Mouse (Mus musculus) hematopoietic stem cell, adult 5-6 weeks (primary cell): ENCODE data around the gene Traf1. TPM values are rescaled to one million over a fixed set of nuclear protein-coding genes. Genes with fewer than 3 reads are reported as not detected.

Experiments used
- ATAC-seq, 2 experiments: fragments of 125-278 bp in 1 of 2; replicated peaks in 1 of 2; 2 replicates each; pipeline ENCODE4 v1.8.0; 2016 to 2017; ENCODE audit warnings: inconsistent platforms in 2 of 2, mild to moderate bottlenecking in 2 of 2, moderate number of reproducible peaks in 2 of 2, low read depth in 1 of 2, moderate TSS enrichment in 1 of 2; ENCODE audit not compliant: low FRiP score in 2 of 2, poor library complexity in 2 of 2, severe bottlenecking in 2 of 2, insufficient read depth in 1 of 2, low TSS enrichment in 1 of 2
- total RNA-seq: library from RNA; stranded (forward); fragments of 172-1452, 232-1000 nt; gene quantifications from 2 replicates; pipeline ENCODE4 v1.2.3, GENCODE M21; 2017

The Traf1 gene
- total RNA-seq, 1 experiment from 2014 or later = 11.3 TPM

DNA sequence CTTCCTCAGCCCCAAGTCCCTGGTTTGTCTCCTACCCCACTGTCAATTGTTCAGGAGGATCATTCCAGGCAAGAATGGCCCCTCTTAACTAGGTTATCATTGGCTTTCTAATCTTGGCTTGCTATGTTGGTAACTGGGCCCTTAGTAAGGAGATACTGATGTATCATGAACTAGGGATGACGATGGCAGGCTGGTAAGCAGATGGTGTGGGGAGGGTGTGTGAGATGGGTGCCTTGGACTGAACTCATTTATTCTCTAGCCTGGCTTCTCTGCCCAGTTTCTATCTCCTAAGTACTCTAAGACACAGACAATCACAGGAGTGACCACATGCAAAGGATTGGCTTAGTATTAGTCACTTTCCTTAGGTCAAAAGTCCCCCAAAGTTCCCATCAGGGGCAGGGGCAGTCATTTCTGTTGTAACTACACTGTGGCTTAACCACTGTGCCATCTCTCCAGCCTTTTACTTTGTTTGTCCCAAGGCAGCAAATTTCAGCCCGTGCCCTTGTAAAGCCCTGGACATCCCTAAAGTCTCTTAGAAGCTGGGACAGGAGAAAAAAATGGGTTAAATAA, 7.9 kb downstream of the Traf1 start:
- ATAC-seq = no peak

DNA sequence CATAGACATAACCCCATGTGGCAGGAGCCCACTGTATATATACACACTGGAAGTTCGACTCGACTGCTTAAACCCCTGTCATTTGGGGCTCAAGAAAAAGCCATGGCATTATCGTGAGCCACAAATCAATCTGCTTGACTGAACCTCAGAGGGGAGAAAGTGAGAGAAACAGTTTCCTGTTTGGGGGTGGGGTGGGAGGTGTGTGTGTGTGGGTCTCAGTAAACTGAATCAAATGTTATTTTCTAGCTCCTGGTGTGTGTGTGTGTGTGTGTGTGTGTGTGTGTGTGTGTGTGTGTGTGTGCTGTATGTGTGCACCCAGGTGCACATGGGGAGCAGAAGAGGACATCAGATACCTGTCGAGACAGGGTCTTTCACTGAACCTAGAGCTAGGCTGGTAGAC, 8.6 kb downstream of the Traf1 start:
- no peak for ATAC-seq

DNA sequence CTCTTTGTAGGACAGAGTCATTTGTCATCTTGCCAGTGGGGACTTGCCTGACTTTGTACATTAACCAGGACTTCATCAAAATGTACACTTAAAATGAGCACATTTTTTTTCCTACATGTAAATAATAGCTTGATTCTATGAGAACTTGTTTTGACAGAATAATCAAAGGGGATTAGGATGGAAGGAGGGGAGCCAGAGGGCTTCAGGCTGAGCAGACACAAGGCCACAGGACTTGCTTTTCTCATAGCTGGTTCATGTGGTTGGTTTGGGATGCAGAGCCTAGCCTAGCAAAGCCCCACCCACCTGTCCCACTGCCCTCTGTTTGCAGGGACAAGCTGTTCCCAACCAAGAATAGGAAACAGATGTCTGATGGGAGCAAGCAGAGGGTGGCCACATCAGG, 10.1 kb downstream of the Traf1 start:
- no peak for ATAC-seq

DNA sequence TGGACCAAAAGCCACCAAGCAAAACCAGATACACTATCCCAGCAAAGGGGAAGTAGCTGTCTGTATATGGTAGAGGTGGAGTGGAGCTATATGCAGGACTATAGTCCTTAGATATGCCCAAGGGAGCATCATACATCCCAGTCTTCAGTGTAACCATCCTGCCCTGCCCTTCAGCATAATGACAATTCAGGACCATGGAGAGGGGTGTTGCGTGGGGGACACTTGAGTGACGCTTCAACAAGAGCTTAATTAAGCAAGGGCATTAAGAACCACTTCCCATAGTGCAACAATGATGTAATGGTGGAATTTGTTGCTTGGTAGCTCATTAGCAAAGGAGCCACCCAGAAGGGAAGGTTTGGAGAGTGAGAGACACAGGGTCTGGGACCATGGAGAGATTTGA, 12.9 kb downstream of the Traf1 start:
- no peak for ATAC-seq

DNA sequence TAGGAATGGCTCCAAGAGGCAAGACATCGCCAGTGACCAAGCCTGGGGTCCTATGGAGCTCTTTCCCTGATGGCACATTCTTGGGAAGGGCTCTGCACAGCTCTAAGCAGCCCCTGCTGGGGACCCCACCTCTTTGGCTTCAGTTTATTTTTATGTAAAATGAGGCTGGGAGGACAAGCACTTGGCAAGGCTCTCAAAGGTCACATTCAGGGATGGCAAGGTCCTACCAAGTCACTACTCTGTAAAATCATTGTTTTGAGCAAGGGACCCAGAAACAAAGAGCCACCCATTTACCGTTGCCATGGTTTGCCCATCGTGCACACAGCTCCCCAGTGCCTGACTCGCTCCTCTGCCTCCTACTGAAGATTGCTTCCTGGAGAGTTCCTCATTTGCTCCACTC, 15.5 kb downstream of the Traf1 start:
- ATAC-seq = 0 out of 4 replicates have a peak, but pooled peaks of 1 of the 2 experiments have one; percentile 18

DNA sequence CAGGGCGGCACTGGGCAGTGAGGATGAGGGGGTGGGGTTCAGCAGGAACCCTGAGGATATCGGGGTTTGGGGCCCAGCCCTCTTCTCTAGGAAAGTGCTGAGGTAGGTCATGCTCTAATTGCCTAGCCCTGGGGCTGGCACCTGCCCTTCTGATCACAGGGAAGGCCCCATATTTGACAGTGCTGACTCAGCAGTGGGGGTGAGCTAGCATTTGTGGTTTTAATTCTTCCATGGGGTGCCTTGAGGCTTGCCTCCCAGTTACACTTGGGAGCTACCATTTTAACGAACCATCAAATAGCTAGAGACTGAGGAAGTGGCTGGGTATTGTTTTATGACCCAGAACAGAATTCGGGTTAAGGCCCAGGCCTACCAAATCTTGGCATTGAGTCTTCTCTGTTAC, 16.0 kb downstream of the Traf1 start:
- no peak for ATAC-seq

DNA sequence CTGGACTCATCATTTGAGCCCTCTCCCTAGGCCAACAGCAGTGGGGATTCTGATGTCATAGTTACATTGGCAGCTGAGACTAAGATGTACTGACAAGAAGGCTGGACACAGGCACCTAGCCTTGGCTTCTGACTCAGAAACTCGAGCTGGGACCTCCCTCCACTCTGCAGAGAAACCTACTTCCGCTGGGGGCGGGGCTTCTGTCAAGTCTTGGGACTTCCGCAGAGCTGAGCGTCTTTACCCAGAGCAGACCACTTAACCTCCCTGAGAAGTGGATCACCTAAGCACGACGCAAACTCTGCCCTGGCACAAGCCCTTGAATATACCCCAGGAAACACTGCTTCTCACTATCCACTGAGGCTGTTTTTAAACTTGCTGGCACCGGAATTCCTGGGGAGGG, 16.8 kb downstream of the Traf1 start:
- ATAC-seq = peak; percentile 73 to 78

DNA sequence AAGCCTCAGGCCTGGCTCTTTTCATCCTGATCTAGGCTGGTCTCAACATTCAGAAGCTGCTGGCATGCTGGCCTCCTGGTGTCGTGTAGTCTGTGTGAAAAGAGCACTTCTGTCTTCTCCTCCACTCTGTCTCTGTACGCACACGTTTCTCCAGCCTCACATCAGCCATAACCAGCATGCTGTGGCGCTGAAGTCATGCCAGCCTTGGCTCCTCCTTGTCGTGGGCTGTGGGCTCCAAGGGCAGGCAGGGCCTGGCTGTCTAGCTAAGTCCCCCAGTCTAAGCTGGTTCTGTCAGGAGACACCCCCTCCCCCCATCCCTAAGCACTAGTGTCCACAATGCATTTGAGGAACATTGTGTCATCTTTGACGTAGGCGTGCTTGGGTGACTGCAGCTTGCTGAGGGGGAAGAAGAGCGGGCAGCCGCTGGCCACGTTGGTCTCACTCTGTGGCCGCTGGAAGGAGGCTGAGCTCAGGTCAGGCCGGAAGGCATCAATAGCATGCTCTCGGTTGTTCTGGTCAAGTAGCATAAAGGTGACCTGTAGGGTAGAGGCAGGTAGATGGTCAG, 17.9 kb downstream of the Traf1 start:
- no peak for ATAC-seq

DNA sequence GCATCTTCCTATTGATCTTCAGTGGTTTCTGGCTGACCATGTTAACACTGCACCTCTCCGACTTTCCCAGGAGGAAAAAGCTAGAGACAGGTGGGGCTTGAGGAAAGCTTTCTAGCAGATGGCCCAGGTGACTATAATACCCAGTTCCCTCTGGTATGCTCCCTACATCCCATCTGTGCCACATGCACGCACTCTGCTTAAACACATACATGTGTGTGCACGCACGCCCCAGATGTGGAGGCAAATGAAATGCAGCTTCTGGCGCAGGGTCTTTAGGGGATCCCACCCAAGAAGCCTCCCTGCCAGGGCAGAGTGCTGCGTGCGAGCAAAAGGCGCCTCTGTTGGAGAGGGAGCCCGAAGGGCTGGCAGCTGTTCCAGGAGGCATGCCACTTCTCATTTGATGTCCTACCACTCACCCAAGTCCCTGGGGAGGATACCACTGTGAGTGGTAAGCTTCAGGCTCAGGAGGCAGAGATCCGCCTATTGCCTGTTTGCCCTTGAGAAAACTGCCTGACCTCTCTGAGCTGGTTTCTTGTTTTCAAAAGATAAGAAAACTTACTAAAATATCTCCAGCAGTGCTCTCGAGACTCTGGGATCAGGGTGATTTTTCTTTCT, 20.4 kb downstream of the Traf1 start:
- no peak for ATAC-seq

DNA sequence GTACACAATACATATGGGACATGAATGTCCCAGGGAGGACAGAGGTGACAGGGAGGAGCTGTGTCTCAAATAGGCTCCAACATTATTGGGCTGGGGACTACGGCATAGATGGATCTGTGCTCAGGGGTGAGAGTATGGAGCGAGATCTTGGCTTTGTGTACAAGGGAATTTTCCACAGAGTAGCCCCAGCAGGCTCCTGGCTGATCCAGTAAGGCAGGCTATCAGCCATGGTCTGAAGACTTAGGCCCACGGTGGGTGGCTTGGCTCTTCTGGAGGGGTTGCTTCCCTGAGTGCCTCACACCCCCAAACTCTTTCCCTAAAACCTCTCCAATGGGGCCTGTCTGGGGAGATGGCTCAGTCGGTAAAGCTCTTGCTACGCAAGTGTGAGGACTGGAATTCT, 21.3 kb downstream of the Traf1 start:
- ATAC-seq = no peak

DNA sequence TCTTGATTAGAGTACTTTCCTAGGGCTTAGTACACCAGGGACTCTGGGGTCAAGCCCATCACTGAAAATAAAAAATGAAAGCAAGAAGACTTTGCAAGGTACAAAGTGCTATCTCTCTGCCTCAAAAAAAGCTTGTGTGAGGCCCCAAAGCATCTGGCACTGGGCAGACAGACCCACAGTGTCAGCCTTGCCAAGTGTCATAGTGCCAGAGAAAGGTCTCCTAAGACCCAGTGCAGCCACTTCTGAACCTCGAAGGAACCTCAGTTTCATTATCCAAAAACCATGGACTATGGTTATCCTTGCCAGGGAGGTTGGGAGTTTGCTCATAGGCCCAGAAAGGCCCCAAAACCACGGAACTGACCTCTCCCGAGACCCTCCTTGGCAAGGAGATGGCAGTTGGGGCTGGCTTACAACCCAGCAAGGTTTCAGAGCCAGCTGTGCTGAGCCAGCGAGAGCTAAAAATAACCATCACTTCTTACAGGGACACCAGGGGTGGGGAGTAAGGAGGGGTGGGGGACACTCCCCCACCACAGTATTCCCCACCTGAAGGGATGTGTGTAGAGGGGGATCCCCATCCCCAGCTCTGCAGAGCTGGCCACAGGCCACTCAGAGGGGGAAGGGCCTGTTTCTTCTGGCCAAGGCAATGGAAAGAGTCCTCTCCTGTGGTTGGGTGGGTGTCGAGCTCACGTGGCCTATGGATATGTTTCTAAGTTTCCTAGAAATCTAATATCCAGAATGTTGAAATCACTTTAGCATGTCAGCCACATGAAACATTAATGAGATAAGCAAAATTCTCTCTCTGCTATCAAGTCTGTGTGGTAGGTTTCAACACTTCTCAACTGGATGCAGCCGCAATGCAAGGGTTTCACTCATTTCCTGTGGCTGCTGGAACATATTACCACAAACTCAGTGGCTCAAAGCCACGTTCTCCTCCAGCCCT, 23.0 kb downstream of the Traf1 start:
- peak; percentile 81 to 83 for ATAC-seq

DNA sequence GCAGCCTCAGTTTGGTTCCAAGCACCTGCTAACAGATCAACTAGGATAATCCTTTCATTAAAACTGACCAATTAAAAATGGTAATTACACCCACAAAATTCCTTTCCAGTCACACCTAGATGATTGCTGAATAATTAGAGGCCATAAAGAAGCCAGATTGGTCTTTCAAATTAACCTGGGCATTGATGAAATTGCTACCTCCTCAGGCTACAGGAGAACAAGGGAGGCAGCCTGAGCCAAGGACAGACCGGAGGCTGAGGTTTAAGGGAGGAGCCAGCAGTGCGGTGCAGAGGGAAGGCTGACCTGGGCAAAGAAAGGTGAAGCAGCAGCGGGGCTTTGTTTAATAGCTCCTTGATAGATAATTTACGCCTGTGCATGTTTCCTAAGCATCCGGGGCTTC, 24.1 kb downstream of the Traf1 start:
- ATAC-seq = peak in 1 of 2 experiments; percentile 63; a peak in 1 of 4 replicates

DNA sequence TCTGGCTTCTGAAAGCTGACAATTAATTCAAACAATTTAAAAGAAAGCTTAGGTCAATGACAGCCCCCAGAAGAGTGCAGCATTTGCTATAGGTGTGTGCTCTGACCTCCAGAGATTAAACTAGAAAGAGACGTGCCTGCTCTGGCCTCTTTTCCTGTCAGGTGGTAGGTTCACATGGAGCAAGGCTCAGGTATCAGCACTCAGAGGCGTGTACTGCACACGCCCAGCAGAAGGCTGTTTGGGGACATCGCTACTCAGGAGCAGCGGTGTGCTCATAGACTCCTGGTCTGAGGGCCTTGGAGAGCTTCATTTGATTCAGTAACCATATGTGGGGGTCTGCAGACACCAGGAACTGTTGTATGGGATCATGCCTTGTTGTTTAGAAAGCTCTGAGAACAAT, 34.3 kb downstream of the Traf1 start:
- ATAC-seq = no peak

DNA sequence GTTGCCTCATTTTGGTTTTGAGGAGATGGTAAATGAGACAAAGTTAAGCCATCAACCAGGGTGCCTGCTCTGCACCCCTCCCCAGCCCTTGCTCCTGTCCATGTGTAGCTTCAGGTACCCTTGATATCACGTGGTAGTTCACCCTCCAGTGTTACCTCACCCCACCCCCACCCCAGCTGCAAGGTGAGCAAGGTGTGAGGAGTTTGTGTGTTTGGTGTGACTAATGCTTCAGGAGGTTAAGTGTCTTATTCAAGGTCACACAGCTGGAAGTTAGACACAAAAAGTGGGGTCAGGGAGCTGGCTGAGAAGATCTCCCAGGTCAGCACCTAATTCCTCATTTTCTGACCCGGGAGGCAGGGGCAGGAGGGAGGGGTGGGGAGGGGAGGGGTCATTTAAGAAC, 38.8 kb downstream of the Traf1 start:
- ATAC-seq = no peak

DNA sequence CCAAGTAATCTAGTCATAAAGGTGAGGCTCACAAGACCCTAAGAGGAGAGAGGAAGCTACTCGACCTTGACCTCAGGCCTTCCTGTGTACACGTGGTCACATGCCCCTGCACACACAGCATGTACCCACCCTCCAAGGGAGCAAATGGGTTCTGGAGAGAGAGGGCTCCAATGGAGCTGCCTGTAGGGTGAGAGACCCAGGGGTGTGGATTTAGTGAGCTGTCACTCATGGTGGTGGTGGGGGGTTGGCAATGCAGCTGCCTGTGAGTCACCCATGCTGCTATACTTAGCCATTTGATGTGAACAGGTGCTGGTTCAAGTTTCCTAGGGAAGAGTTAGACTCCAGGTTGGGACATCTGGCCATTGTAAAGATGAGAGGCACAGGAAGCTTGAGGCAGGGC, 41.4 kb downstream of the Traf1 start:
- no peak for ATAC-seq

DNA sequence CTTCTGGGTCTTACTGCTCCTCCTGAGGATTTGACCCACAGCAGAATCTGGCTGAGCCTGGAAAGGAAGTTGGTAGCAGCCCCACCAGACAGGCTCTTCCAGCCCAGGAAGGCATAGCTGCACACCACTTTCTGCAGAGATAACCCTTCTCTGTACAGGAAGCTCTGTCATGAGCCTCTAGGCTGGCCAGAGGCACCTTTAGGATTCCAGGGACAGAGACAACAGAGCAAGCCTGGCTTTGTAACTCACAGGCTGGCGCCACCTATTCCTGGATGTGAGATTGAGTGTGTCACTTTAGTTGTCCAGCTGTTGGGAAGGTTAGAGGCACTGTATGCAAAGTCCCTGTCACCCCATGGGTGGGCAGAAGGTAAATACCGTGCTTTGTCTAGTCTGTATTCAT, 46.5 kb downstream of the Traf1 start:
- ATAC-seq = no peak

DNA sequence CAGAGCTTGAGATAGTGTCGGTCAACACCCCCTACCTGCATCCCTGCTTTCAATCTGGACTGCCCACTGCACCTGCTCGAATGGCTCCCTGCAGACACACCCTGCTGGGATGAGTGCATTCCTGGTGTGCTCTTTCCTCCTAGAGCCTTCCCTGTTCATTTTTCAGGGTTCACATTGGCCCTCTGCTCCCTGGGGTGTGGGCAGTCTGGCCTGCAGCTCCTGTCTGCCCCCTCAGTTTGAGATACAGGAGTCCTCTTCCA, 46.8 kb downstream of the Traf1 start:
- no peak for ATAC-seq

DNA sequence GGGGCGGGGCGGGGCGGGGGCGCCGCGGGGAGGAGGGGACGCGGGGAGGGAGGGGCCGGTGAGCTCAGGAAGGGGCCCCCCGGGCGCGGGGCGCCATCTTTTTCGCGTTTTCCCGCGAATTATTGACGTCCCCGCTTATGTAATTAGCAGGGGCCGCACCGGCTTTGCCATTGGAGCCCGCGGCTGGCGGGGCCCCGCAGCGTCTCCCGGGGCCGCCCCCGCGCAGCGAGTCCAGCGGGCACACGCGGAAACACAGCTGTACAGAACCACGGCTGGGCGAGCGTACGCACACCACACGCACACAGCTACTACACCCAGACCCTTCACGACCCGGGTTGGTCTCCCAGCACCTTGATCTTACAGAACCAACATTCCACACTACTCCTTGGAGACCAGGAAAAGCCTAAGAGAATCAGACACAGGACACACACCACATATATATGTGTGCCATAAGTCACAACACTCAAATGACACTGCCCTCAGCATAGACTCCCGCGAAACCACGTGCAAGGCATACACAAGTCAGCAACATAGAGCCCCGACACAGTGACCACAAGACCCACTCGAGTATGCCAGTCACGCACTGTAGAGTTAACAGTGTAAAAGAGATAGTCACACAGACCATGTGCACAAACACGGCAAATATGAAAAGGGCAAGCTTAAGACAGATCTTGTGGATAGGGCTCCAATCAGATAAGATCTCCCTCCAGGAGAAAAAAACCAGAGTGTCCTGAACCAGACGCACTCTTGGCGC, 47.3 kb downstream of the Traf1 start:
- ATAC-seq = peak; percentile 46 to 67; a peak in 3 of 4 replicates
